Mouse (Mus musculus): ENCODE measurements around the gene Csmd2. TPM values are rescaled to one million over a fixed set of nuclear protein-coding genes. Genes with fewer than 3 reads are reported as not detected.

Gene Csmd2
- polyA plus RNA-seq, 1 experiment from 2014 or later = 0.21 TPM

GRCm38 (mm10) chr4:128411941-128412630 lies 424.4 kb downstream of the Csmd2 start:
- Histone ChIP-seq H3K4me2 (no peak overlapping the region), H3K9me3 (no peaks in the 10 kb centered on the region), H3K4me1 (replicated peaks) (no peaks in the 10 kb centered on the region), H3K9ac (replicated peaks) (no peak overlapping the region), H3K36me3 (no peaks in the 10 kb centered on the region), H3K27me3 (no peaks in the 10 kb centered on the region), H3K4me3 (replicated peaks) (no peak overlapping the region), H3K27ac (no peak overlapping the region)
- WGBS = 76% methylated on average over 7 of the region's 7 CpGs
- no peak for ATAC-seq (ENCODE audit: insufficient number of reproducible peaks, insufficient read depth, low FRiP score, low TSS enrichment, low read depth)

- H3K27ac ChIP-seq = no peak overlapping the region
- no peak overlapping the region for H3K9ac ChIP-seq (replicated peaks)
- H3K36me3 ChIP-seq = no peaks in the 10 kb centered on the region
- no peaks in the 10 kb centered on the region for H3K9me3 ChIP-seq
- H3K27me3 ChIP-seq = no peaks in the 10 kb centered on the region; the same call in 1 of the 2 replicates
- no peak overlapping the region for H3K4me2 ChIP-seq
- WGBS = 71% methylated on average over 2 of the region's 2 CpGs
- H3K4me1 ChIP-seq (replicated peaks) = no peaks in the 10 kb centered on the region
- ATAC-seq (ENCODE audit: insufficient number of reproducible peaks, insufficient read depth, low FRiP score, low TSS enrichment, low read depth) = no peak
- no peak overlapping the region for H3K4me3 ChIP-seq (replicated peaks)
Measured at GRCm38 (mm10) chr4:128414741-128415140, 427.1 kb downstream of the Csmd2 start.

GRCm38 (mm10) chr4:128419988-128420617 lies 432.4 kb downstream of the Csmd2 start:
- Histone ChIP-seq H3K36me3 (no peaks in the 10 kb centered on the region), H3K9ac (replicated peaks) (no peak overlapping the region), H3K27ac (no peak overlapping the region)

GRCm38 (mm10) chr4:128422486-128422885 lies 434.8 kb downstream of the Csmd2 start:
- H3K4me3 ChIP-seq (replicated peaks) = no peak overlapping the region
- no peaks in the 10 kb centered on the region for H3K4me1 ChIP-seq (replicated peaks)
- H3K27me3 ChIP-seq = no peaks in the 10 kb centered on the region; the same call in 1 of the 2 replicates
- peaks cover 6% of the 10 kb centered on the region; the same call in 1 of the 2 replicates for H3K9me3 ChIP-seq
- ATAC-seq (ENCODE audit: insufficient number of reproducible peaks, insufficient read depth, low FRiP score, low TSS enrichment, low read depth) = no peak
- no peaks in the 10 kb centered on the region for H3K36me3 ChIP-seq
- 74% methylated on average over 4 of the region's 4 CpGs for WGBS
- no peak overlapping the region for H3K4me2 ChIP-seq
- no peak overlapping the region for H3K27ac ChIP-seq
- H3K9ac ChIP-seq (replicated peaks) = no peak overlapping the region

More at GRCm38 (mm10) chr4:128419988-128420617, 432.4 kb downstream of the Csmd2 start:
- no peak for ATAC-seq (ENCODE audit: insufficient number of reproducible peaks, insufficient read depth, low FRiP score, low TSS enrichment, low read depth)
- no peak overlapping the region for H3K4me2 ChIP-seq
- H3K4me1 ChIP-seq (replicated peaks) = no peaks in the 10 kb centered on the region
- WGBS = 81% methylated on average over 7 of the region's 7 CpGs
- H3K4me3 ChIP-seq (replicated peaks) = no peak overlapping the region
- no peaks in the 10 kb centered on the region for H3K9me3 ChIP-seq
- H3K27me3 ChIP-seq = no peaks in the 10 kb centered on the region; the same call in 1 of the 2 replicates

GRCm38 (mm10) chr4:128425339-128425738 lies 437.7 kb downstream of the Csmd2 start:
- Histone ChIP-seq H3K27ac (no peak overlapping the region), H3K9ac (replicated peaks) (no peak overlapping the region), H3K27me3 (no peaks in the 10 kb centered on the region; the same call in 1 of the 2 replicates), H3K4me2 (no peak overlapping the region), H3K9me3 (peaks cover 6% of the 10 kb centered on the region; the same call in 1 of the 2 replicates), H3K36me3 (no peaks in the 10 kb centered on the region), H3K4me3 (replicated peaks) (no peak overlapping the region), H3K4me1 (replicated peaks) (no peaks in the 10 kb centered on the region)
- no peak for ATAC-seq (ENCODE audit: insufficient number of reproducible peaks, insufficient read depth, low FRiP score, low TSS enrichment, low read depth)
- 84% methylated on average over 2 of the region's 2 CpGs for WGBS

GRCm38 (mm10) chr4:128427261-128428030 lies 439.8 kb downstream of the Csmd2 start:
- Histone ChIP-seq H3K4me2 (no peak overlapping the region), H3K4me3 (replicated peaks) (no peak overlapping the region), H3K9ac (replicated peaks) (no peak overlapping the region), H3K4me1 (replicated peaks) (no peaks in the 10 kb centered on the region), H3K27me3 (no peaks in the 10 kb centered on the region; the same call in 1 of the 2 replicates), H3K9me3 (peaks cover 6% of the 10 kb centered on the region; the same call in 1 of the 2 replicates), H3K36me3 (no peaks in the 10 kb centered on the region), H3K27ac (no peak overlapping the region)
- 88% methylated on average over 14 of the region's 14 CpGs for WGBS
- no peak for ATAC-seq (ENCODE audit: insufficient number of reproducible peaks, insufficient read depth, low FRiP score, low TSS enrichment, low read depth)

GRCm38 (mm10) chr4:128428303-128429107 lies 440.8 kb downstream of the Csmd2 start:
- Histone ChIP-seq H3K27ac (no peak overlapping the region), H3K36me3 (no peaks in the 10 kb centered on the region), H3K4me3 (replicated peaks) (no peak overlapping the region), H3K9ac (replicated peaks) (no peak overlapping the region), H3K4me2 (no peak overlapping the region), H3K4me1 (replicated peaks) (no peaks in the 10 kb centered on the region), H3K9me3 (peaks cover 6% of the 10 kb centered on the region; the same call in 1 of the 2 replicates), H3K27me3 (no peaks in the 10 kb centered on the region; the same call in 1 of the 2 replicates)
- 86% methylated on average over 18 of the region's 18 CpGs for WGBS
- no peak for ATAC-seq (ENCODE audit: insufficient number of reproducible peaks, insufficient read depth, low FRiP score, low TSS enrichment, low read depth)

- Histone ChIP-seq H3K27me3 (no peaks in the 10 kb centered on the region; the same call in 1 of the 2 replicates), H3K9ac (replicated peaks) (no peak overlapping the region), H3K36me3 (no peaks in the 10 kb centered on the region), H3K4me3 (replicated peaks) (no peak overlapping the region), H3K9me3 (peaks cover 6% of the 10 kb centered on the region; the same call in 1 of the 2 replicates), H3K27ac (no peak overlapping the region), H3K4me2 (no peak overlapping the region), H3K4me1 (replicated peaks) (no peaks in the 10 kb centered on the region)
- WGBS = 90% methylated on average over 8 of the region's 8 CpGs
- ATAC-seq (ENCODE audit: insufficient number of reproducible peaks, insufficient read depth, low FRiP score, low TSS enrichment, low read depth) = no peak
Measured at GRCm38 (mm10) chr4:128429591-128429990, 441.9 kb downstream of the Csmd2 start.

GRCm38 (mm10) chr4:128440550-128440949 lies 452.9 kb downstream of the Csmd2 start:
- 94% methylated on average over 6 of the region's 6 CpGs for WGBS
- Histone ChIP-seq H3K9ac (replicated peaks) (no peak overlapping the region), H3K27ac (no peak overlapping the region), H3K27me3 (no peaks in the 10 kb centered on the region), H3K9me3 (no peaks in the 10 kb centered on the region), H3K36me3 (no peaks in the 10 kb centered on the region), H3K4me1 (replicated peaks) (no peaks in the 10 kb centered on the region), H3K4me2 (no peak overlapping the region), H3K4me3 (replicated peaks) (no peak overlapping the region)
- no peak for ATAC-seq (ENCODE audit: insufficient number of reproducible peaks, insufficient read depth, low FRiP score, low TSS enrichment, low read depth)

- no peaks in the 10 kb centered on the region for H3K9me3 ChIP-seq
- WGBS = 79% methylated on average over 2 of the region's 2 CpGs
Measured at GRCm38 (mm10) chr4:128441228-128441627, 453.6 kb downstream of the Csmd2 start.

More at GRCm38 (mm10) chr4:128441228-128441627, 453.6 kb downstream of the Csmd2 start:
- Histone ChIP-seq H3K27me3 (no peaks in the 10 kb centered on the region), H3K4me3 (replicated peaks) (no peak overlapping the region), H3K4me2 (no peak overlapping the region), H3K27ac (no peak overlapping the region), H3K9ac (replicated peaks) (no peak overlapping the region), H3K36me3 (no peaks in the 10 kb centered on the region), H3K4me1 (replicated peaks) (no peaks in the 10 kb centered on the region)
- ATAC-seq (ENCODE audit: insufficient number of reproducible peaks, insufficient read depth, low FRiP score, low TSS enrichment, low read depth) = no peak
